Mouse (Mus musculus) embryonic fibroblast, embryonic 13.5 days (primary cell): ENCODE measurements around the gene Gpsm3.

Experiments
- CTCF ChIP-seq: IDR thresholded peaks from 2 replicates; pipeline ENCODE4 v1.5.1; 2011; ENCODE audit warnings: mild to moderate bottlenecking, control low read depth, low read length, moderate library complexity, borderline replicate concordance; ENCODE audit not compliant: insufficient read depth
- POLR2A ChIP-seq: IDR thresholded peaks from 2 replicates; pipeline ENCODE4 v1.6.1; 2011; ENCODE audit warnings: low read depth, mild to moderate bottlenecking, control low read depth, low read length, moderate library complexity

DNA sequence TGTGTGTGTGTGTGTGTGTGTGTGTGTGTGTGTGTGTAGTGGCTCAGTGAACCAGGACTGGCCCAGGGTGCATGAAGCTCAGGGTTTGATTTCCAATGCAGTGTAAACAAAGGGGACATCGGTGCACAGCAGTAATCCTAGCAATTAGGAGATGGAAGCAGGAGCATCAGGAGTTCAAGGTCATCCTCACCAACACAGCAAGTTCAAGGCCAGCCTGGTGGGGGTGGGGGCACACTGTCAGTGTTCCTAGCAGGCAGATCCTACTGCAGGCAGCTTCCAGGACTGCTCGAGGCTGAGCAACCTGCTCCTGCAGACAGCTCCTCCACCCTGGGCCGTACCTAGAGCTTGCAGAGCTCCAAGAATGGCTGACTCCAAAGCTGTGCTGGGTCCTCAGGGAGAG lies 27.0 kb upstream of the Gpsm3 start:
- TF ChIP-seq CTCF = no peak
- TF ChIP-seq POLR2A = no peak
